Mouse (Mus musculus): ENCODE results near the gene Sumo2. TPM values are rescaled to one million over a fixed set of nuclear protein-coding genes. Genes with fewer than 3 reads are reported as not detected.
A peak's percentile ranks its signal among the peaks of the same experiment; 100 is the strongest.
"Not testable (repeated sequence)": the region's sequence is repeated elsewhere in the genome, so short reads cannot be mapped to it uniquely, and the experiment has no call there.

Sumo2 gene
- polyA plus RNA-seq, 1 experiment from 2014 or later, result 838 TPM

- no peak overlapping the region for H3K4me3 ChIP-seq (ENCODE audit: low read depth, low read length)
- H3K27ac ChIP-seq (replicated peaks; ENCODE audit: low read depth, low read length), result no peak overlapping the region
- whole genome bisulfite sequencing, result 95% methylated on average over 6 of the region's 6 CpGs
- peaks cover 61% of the 10 kb centered on the region for H3K36me3 ChIP-seq (ENCODE audit: control insufficient read depth, insufficient read depth, low read length)
- ATAC-seq (ENCODE audit: low read depth), result no peak
- no peak overlapping the region for H3K9ac ChIP-seq (ENCODE audit: low read depth, low read length)
- H3K9me3 ChIP-seq (ENCODE audit: control insufficient read depth, low read length), result no peaks in the 10 kb centered on the region
- no peaks in the 10 kb centered on the region for H3K4me1 ChIP-seq (ENCODE audit: control insufficient read depth, insufficient read depth, low read length)
- H3K27me3 ChIP-seq (replicated peaks; ENCODE audit: control insufficient read depth, insufficient read depth, low read length), result no peaks in the 10 kb centered on the region
- H3K4me2 ChIP-seq (ENCODE audit: low read depth, low read length), result no peak overlapping the region
- DNase-seq (ENCODE audit: low spot score), result no peak
Observed at GRCm38 (mm10) chr11:115502636-115503035, 33.4 kb downstream of the Sumo2 start.

- H3K4me1 ChIP-seq (ENCODE audit: control insufficient read depth, insufficient read depth, low read length); H3K4me2 ChIP-seq (ENCODE audit: low read depth, low read length): not testable (repeated sequence)
Observed at GRCm38 (mm10) chr11:115496559-115496958, 39.5 kb downstream of the Sumo2 start.

GRCm38 (mm10) chr11:115492387-115492786, 43.7 kb downstream of the Sumo2 start:
- Histone ChIP-seq H3K27me3 (replicated peaks; ENCODE audit: control insufficient read depth, insufficient read depth, low read length) (no peaks in the 10 kb centered on the region), H3K4me2 (ENCODE audit: low read depth, low read length) (peak overlapping the region; percentile 80), H3K36me3 (ENCODE audit: control insufficient read depth, insufficient read depth, low read length) (peaks cover 19% of the 10 kb centered on the region), H3K9ac (ENCODE audit: low read depth, low read length) (peak overlapping the region; percentile 70), H3K27ac (replicated peaks; ENCODE audit: low read depth, low read length) (no peak overlapping the region), H3K4me3 (ENCODE audit: low read depth, low read length) (peak overlapping the region; percentile 69), H3K9me3 (ENCODE audit: control insufficient read depth, low read length) (no peaks in the 10 kb centered on the region), H3K4me1 (ENCODE audit: control insufficient read depth, insufficient read depth, low read length) (peaks cover 12% of the 10 kb centered on the region; the same call in 1 of the 2 replicates)
- DNase-seq (ENCODE audit: low spot score) (no peak), ATAC-seq (ENCODE audit: low read depth) (no peak)
- WGBS, result 34% methylated on average over 6 of the region's 6 CpGs

More at GRCm38 (mm10) chr11:115496559-115496958, 39.5 kb downstream of the Sumo2 start:
- not testable (repeated sequence) for H3K9me3 ChIP-seq (ENCODE audit: control insufficient read depth, low read length); H3K4me3 ChIP-seq (ENCODE audit: low read depth, low read length); H3K27ac ChIP-seq (replicated peaks; ENCODE audit: low read depth, low read length); ATAC-seq (ENCODE audit: low read depth); H3K9ac ChIP-seq (ENCODE audit: low read depth, low read length); H3K27me3 ChIP-seq (replicated peaks; ENCODE audit: control insufficient read depth, insufficient read depth, low read length); DNase-seq (ENCODE audit: low spot score)
- H3K36me3 ChIP-seq (ENCODE audit: control insufficient read depth, insufficient read depth, low read length), result peaks cover 47% of the 10 kb centered on the region
- WGBS, result 88% methylated on average over 9 of the region's 9 CpGs

GRCm38 (mm10) chr11:115491356-115492083, 44.6 kb downstream of the Sumo2 start, which contains the start of gene Nt5c:
Gene Nt5c, minus strand, starts transcription at chr11:115491862.
- H3K36me3 ChIP-seq (ENCODE audit: control insufficient read depth, insufficient read depth, low read length), result peaks cover 12% of the 10 kb centered on the region; the same call in 1 of the 2 replicates
- under 1% methylated on average over 30 of the region's 43 CpGs for WGBS

GRCm38 (mm10) chr11:115490441-115491355, 45.4 kb downstream of the Sumo2 start:
- Histone ChIP-seq H3K4me1 (ENCODE audit: control insufficient read depth, insufficient read depth, low read length) (peaks cover 12% of the 10 kb centered on the region; the same call in 1 of the 2 replicates), H3K27me3 (replicated peaks; ENCODE audit: control insufficient read depth, insufficient read depth, low read length) (no peaks in the 10 kb centered on the region), H3K9ac (ENCODE audit: low read depth, low read length) (peak overlapping the region; percentile 70), H3K36me3 (ENCODE audit: control insufficient read depth, insufficient read depth, low read length) (peaks cover 16% of the 10 kb centered on the region; the same call in 1 of the 2 replicates), H3K9me3 (ENCODE audit: control insufficient read depth, low read length) (no peaks in the 10 kb centered on the region), H3K4me2 (ENCODE audit: low read depth, low read length) (peak overlapping the region; percentile 80), H3K4me3 (ENCODE audit: low read depth, low read length) (peak overlapping the region; percentile 69), H3K27ac (replicated peaks; ENCODE audit: low read depth, low read length) (peak overlapping the region; percentile 55)
- ATAC-seq (ENCODE audit: low read depth) (peak; percentile 54), DNase-seq (ENCODE audit: low spot score) (no peak)
- WGBS, result 24% methylated on average over 25 of the region's 25 CpGs

More at GRCm38 (mm10) chr11:115491356-115492083, 44.6 kb downstream of the Sumo2 start, which contains the start of gene Nt5c:
- DNase-seq (ENCODE audit: low spot score) (peak; percentile 89), ATAC-seq (ENCODE audit: low read depth) (peak; percentile 86)
- Histone ChIP-seq H3K27ac (replicated peaks; ENCODE audit: low read depth, low read length) (peak within 1 kb of the TSS; percentile 78), H3K27me3 (replicated peaks; ENCODE audit: control insufficient read depth, insufficient read depth, low read length) (no peaks in the 10 kb centered on the region), H3K4me2 (ENCODE audit: low read depth, low read length) (peak within 1 kb of the TSS; percentile 80), H3K9me3 (ENCODE audit: control insufficient read depth, low read length) (no peaks in the 10 kb centered on the region), H3K4me1 (ENCODE audit: control insufficient read depth, insufficient read depth, low read length) (peaks cover 12% of the 10 kb centered on the region; the same call in 1 of the 2 replicates), H3K4me3 (ENCODE audit: low read depth, low read length) (peak within 1 kb of the TSS; percentile 69), H3K9ac (ENCODE audit: low read depth, low read length) (peak within 1 kb of the TSS; percentile 70)

GRCm38 (mm10) chr11:115488551-115489104, 47.4 kb downstream of the Sumo2 start:
- peaks cover 12% of the 10 kb centered on the region; the same call in 1 of the 2 replicates for H3K4me1 ChIP-seq (ENCODE audit: control insufficient read depth, insufficient read depth, low read length)
- no peak overlapping the region for H3K4me2 ChIP-seq (ENCODE audit: low read depth, low read length)
- no peak overlapping the region for H3K4me3 ChIP-seq (ENCODE audit: low read depth, low read length)
- DNase-seq (ENCODE audit: low spot score) (no peak), ATAC-seq (ENCODE audit: low read depth) (no peak)
- H3K27me3 ChIP-seq (replicated peaks; ENCODE audit: control insufficient read depth, insufficient read depth, low read length), result no peaks in the 10 kb centered on the region
- no peak overlapping the region for H3K9ac ChIP-seq (ENCODE audit: low read depth, low read length)
- no peak overlapping the region for H3K27ac ChIP-seq (replicated peaks; ENCODE audit: low read depth, low read length)
- no peaks in the 10 kb centered on the region for H3K9me3 ChIP-seq (ENCODE audit: control insufficient read depth, low read length)
- peaks cover 16% of the 10 kb centered on the region; the same call in 1 of the 2 replicates for H3K36me3 ChIP-seq (ENCODE audit: control insufficient read depth, insufficient read depth, low read length)
- WGBS, result 86% methylated on average over 18 of the region's 19 CpGs

GRCm38 (mm10) chr11:115485155-115485554, 50.9 kb downstream of the Sumo2 start:
- Histone ChIP-seq H3K9ac (ENCODE audit: low read depth, low read length) (no peak overlapping the region), H3K36me3 (ENCODE audit: control insufficient read depth, insufficient read depth, low read length) (peaks cover 22% of the 10 kb centered on the region; the same call in 1 of the 2 replicates), H3K4me2 (ENCODE audit: low read depth, low read length) (no peak overlapping the region), H3K27ac (replicated peaks; ENCODE audit: low read depth, low read length) (0 out of 2 replicates have a peak overlapping the region, but pooled peaks have one; percentile 21), H3K27me3 (replicated peaks; ENCODE audit: control insufficient read depth, insufficient read depth, low read length) (no peaks in the 10 kb centered on the region), H3K4me3 (ENCODE audit: low read depth, low read length) (no peak overlapping the region), H3K4me1 (ENCODE audit: control insufficient read depth, insufficient read depth, low read length) (no peaks in the 10 kb centered on the region), H3K9me3 (ENCODE audit: control insufficient read depth, low read length) (no peaks in the 10 kb centered on the region)
- WGBS, result 46% methylated on average over 12 of the region's 12 CpGs
- ATAC-seq (ENCODE audit: low read depth) (peak; percentile 56; the same call in 1 of the 2 replicates), DNase-seq (ENCODE audit: low spot score) (peak; percentile 69)

GRCm38 (mm10) chr11:115483726-115484125, 52.4 kb downstream of the Sumo2 start:
- no peaks in the 10 kb centered on the region for H3K4me1 ChIP-seq (ENCODE audit: control insufficient read depth, insufficient read depth, low read length)
- 19% methylated on average over 6 of the region's 6 CpGs for WGBS
- no peak for ATAC-seq (ENCODE audit: low read depth)

More at GRCm38 (mm10) chr11:115483726-115484125, 52.4 kb downstream of the Sumo2 start:
- DNase-seq (ENCODE audit: low spot score), result peak; percentile 61
- Histone ChIP-seq H3K27ac (replicated peaks; ENCODE audit: low read depth, low read length) (no peak overlapping the region), H3K9me3 (ENCODE audit: control insufficient read depth, low read length) (no peaks in the 10 kb centered on the region), H3K36me3 (ENCODE audit: control insufficient read depth, insufficient read depth, low read length) (peaks cover 15% of the 10 kb centered on the region; the same call in 1 of the 2 replicates), H3K4me2 (ENCODE audit: low read depth, low read length) (no peak overlapping the region), H3K9ac (ENCODE audit: low read depth, low read length) (no peak overlapping the region), H3K4me3 (ENCODE audit: low read depth, low read length) (no peak overlapping the region), H3K27me3 (replicated peaks; ENCODE audit: control insufficient read depth, insufficient read depth, low read length) (no peaks in the 10 kb centered on the region)

Measured in embryonic facial prominence, embryonic 14.5 days (tissue).